ENCODE assay signal across 16 mouse cellular contexts in the genomic region with DNA sequence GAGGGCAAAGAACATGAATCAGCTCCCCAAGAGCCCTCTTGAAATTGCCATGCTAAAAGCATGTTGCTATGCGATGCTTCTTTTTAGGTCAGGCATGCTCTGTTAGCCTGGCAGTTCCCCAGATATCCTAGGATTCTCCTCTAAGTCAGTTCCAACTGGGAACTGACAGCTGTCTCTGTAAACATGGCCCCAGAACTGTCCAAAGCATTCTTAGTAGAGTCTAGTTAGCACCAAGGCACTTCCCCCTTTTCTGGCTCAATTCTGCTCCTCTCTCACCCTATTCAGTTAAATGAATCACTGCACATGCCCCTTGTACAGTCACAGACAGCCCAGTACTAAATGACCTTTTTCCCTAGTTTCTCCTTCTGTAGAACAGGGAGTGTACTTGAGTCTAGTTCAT.
DNase-seq lines count a peak whose midpoint lies in the region; TF ChIP-seq lines count a peak whose summit lies in the region.
"Had no signal": no experiment of that assay in that cellular context is flagged by ENCODE, and none has a peak within 500 bp of the region (broad histone marks: within the 10 kb centered on the region; RNA-seq: fewer than 3 reads in every experiment).

No protein-coding gene starts in this region.

- no peaks in the 10 kb centered on the region for H3K27me3 ChIP-seq in kidney, adult 2 months (replicated peaks; ENCODE audit: control insufficient read depth, insufficient read depth, low read length)
- H3K27me3 ChIP-seq: embryonic facial prominence, embryonic 12.5 days; forebrain, embryonic 15.5 days; heart, embryonic 15.5 days had no signal

- no peak for TF ChIP-seq POLR2A in kidney, adult 2 months (IDR thresholded peaks at IDR 0.05; ENCODE audit: low read depth, low read length)

- H3K36me3 ChIP-seq in kidney, adult 2 months (ENCODE audit: control insufficient read depth, insufficient read depth, low read length), result no peaks in the 10 kb centered on the region
- H3K36me3 ChIP-seq: embryonic facial prominence, embryonic 12.5 days; forebrain, embryonic 15.5 days; heart, embryonic 15.5 days had no signal

- TF ChIP-seq CTCF in kidney, adult 2 months (conservative IDR thresholded peaks at IDR 0.05; ENCODE audit: insufficient read depth, insufficient read length, low read depth, low read length), result no peak

- no peak overlapping the region for H3K4me3 ChIP-seq in kidney, adult 2 months (ENCODE audit: insufficient read depth, low read depth, low read length)
- H3K4me3 ChIP-seq: embryonic facial prominence, embryonic 12.5 days; forebrain, embryonic 15.5 days; heart, adult 2 months; heart, embryonic 15.5 days had no signal

- WGBS in kidney, adult 2 months, result 93% methylated on average over 1 of the region's 1 CpGs

- no peak overlapping the region for H3K27ac ChIP-seq in kidney, adult 2 months (ENCODE audit: insufficient read depth, low read depth, low read length)
- H3K27ac ChIP-seq: embryonic facial prominence, embryonic 12.5 days; forebrain, embryonic 15.5 days; heart, adult 2 months; heart, embryonic 15.5 days had no signal

- DNase-seq in heart, adult 11 months, result peak; percentile 43
- DNase-seq in heart, postnatal 4 days, result no peak
- DNase-seq in kidney, adult 2 months, result peak; percentile 12
- no peak for DNase-seq in kidney, adult 8-10 months
- DNase-seq in 3T3-L1 (ENCODE audit: low read depth, low spot score), result peak; percentile 25
- peak; percentile 89 for DNase-seq in adipocyte (ENCODE audit: low spot score)
- DNase-seq in adrenal gland, adult (ENCODE audit: inconsistent age in 2 of 2, low spot score in 1 of 2), result no peak
- DNase-seq: adrenal gland, postnatal 14 days; cerebellum, adult 18-20 months; cerebellum, adult 9-11 months; gastrocnemius, postnatal 36 days; heart, adult 2 months; heart, postnatal 14 days had no signal

- H3K4me1 ChIP-seq in kidney, adult 2 months (ENCODE audit: control insufficient read depth, insufficient read depth, low read length), result no peaks in the 10 kb centered on the region
- H3K4me1 ChIP-seq: forebrain, embryonic 15.5 days had no signal

Comparison
In these comparisons a context has a peak if more than half of its experiments do, and no peak if none do; other contexts are left out.
1. DNase-seq: peak in heart, adult 11 months (single experiment), kidney, adult 2 months (single experiment), 3T3-L1 (single experiment) and adipocyte (single experiment); none in heart, postnatal 4 days (single experiment), kidney, adult 8-10 months (0 of 2) and adrenal gland, adult (0 of 2).